Mouse (Mus musculus) embryonic facial prominence, embryonic 10.5 days (tissue): ENCODE results near the gene Mrpl36. TPM values are rescaled to one million over a fixed set of nuclear protein-coding genes. Genes with fewer than 3 reads are reported as not detected.

Experiments
- DNase-seq: peaks from one replicate; pipeline ENCODE4 v3.0.0-alpha.2; 2017; ENCODE audit warnings: low spot score
- H3K27ac ChIP-seq: fragments of 300-500 bp; sonication (generic); replicated peaks from 2 replicates; pipeline ENCODE4 v1.5.1; 2016; ENCODE audit warnings: mild to moderate bottlenecking
- H3K27me3 ChIP-seq: fragments of 300-500 bp; sonication (generic); replicated peaks from 2 replicates; pipeline ENCODE4 v1.6.1; 2016; ENCODE audit warnings: low read depth, mild to moderate bottlenecking; ENCODE audit not compliant: poor library complexity, severe bottlenecking
- H3K36me3 ChIP-seq: fragments of 300-500 bp; sonication (generic); replicated peaks from 2 replicates; pipeline ENCODE4 v1.6.1; 2016; ENCODE audit warnings: mild to moderate bottlenecking, moderate library complexity
- H3K4me1 ChIP-seq: fragments of 300-500 bp; sonication (generic); 2 replicates; pipeline ENCODE4 v1.6.1; 2016
- H3K4me3 ChIP-seq: fragments of 300-500 bp; sonication (generic); 2 replicates; pipeline ENCODE4 v1.5.1; 2016; ENCODE audit warnings: mild to moderate bottlenecking, moderate library complexity
- H3K9me3 ChIP-seq: fragments of 300-500 bp; sonication (generic); 2 replicates; pipeline ENCODE4 v1.6.1; 2016; ENCODE audit warnings: mild to moderate bottlenecking
- WGBS: fragments of 180-500 bp; shearing (Covaris S2); methylation state at CpG from one replicate; pipeline ENCODE4 v1.1.7; 2016; 5-methylcytosine and 5-hydroxymethylcytosine counted together
- polyA plus RNA-seq: library from polyadenylated mRNA; unstranded; fragments of >200 nt; fragmentation: Nextera tagmentation; extraction: Ambion mirVana; gene quantifications from 2 replicates; pipeline ENCODE4 v1.2.1, GENCODE M21; 2016

The Mrpl36 gene
- polyA plus RNA-seq, 1 experiment from 2014 or later: 135 TPM

DNA sequence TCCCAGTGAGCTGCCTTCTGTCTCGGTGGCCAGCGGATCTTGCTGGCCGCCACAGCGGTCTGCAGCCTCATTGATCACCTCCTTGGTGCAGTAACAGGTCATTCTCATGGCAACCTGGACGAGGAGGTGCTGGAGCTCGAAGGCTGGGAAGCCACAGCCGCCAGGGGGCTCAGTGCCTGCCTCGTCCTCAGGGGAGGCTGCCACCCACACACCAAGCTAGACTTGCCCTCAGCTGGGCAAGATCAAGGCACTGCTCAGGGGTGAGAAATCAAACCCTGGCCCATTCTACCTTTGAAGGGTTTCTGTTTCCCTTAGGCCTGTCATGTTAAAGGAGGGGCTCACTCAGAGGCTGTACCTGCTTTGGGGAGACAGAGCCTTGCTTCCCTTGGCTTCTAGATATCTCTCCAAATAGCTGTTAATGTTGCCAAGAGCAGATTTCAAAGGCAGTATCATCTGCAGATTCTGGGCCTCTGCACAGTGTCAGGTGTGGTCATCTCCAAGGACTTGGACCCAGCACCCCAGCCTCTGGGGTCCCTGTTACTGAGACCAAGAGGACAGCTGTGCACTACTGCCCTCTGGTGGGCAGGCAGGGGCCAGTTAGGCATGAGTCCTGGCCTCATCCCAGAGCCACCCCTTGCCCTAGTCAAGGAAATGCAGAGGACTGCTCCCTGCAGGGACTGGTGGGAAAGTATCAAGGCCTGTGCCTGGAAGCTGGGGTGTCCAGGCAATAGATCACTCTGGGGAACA is 18.0 kb upstream of the Mrpl36 start:
- 29% methylated on average over 8 of the region's 8 CpGs for WGBS
- H3K36me3 ChIP-seq: 0 out of 2 replicates have a peak, but pooled peaks cover 3% of the 10 kb centered on the region
- H3K27ac ChIP-seq: no peak overlapping the region; the same call in 1 of the 2 replicates

DNA sequence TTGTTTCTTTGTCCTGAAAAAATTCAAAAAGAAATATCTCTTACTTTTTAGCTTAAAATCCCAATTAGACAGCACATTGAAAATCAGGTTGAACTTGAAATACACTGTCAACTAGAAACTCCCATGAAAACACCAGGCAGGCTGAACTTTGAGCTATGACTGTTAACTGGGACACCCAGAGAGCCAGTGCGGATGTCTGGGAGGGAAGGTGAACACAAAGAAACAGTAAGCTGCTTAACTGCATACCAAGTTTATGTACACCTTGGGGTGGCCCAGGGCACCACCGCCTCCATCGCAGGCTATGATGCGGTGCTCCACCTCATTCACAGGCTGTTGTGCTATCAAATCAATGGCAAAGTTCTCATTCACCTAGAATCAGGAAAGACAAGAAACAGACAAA is 8.3 kb upstream of the Mrpl36 start:
- DNase-seq: no peak
- no peaks in the 10 kb centered on the region for H3K27me3 ChIP-seq
- H3K9me3 ChIP-seq: peaks cover 10% of the 10 kb centered on the region; the same call in 1 of the 2 replicates
- no peaks in the 10 kb centered on the region for H3K4me1 ChIP-seq
- H3K4me3 ChIP-seq: no peak overlapping the region
- H3K27ac ChIP-seq: no peak overlapping the region
- H3K36me3 ChIP-seq: peaks cover 94% of the 10 kb centered on the region
- 97% methylated on average over 4 of the region's 4 CpGs for WGBS

More for the DNA sequence above, 18.0 kb upstream of the Mrpl36 start:
- peak; percentile 79 for DNase-seq
- H3K4me3 ChIP-seq: no peak overlapping the region
- peaks cover 7% of the 10 kb centered on the region; the same call in 1 of the 2 replicates for H3K4me1 ChIP-seq
- peaks cover 22% of the 10 kb centered on the region for H3K27me3 ChIP-seq
- H3K9me3 ChIP-seq: no peaks in the 10 kb centered on the region

DNA sequence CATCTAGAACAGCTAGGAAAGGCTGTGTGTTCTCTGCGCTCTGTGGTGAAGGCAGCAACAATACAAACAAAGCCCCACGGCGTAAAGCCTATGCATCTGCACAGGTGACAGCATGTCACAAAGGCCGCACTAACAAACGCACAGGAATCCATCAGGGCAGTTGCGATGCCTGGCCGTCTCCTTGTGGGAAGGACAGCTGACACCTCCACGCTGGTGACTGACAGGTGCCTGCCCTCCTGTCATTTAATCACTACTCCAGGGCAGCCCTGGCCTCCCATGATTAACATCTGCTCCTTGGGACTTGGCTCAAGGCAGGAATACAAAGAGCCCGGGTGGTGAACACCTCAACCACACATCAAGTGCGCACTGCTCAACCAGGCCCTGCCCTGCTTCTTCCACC is 5.7 kb upstream of the Mrpl36 start:
- no peak overlapping the region for H3K4me3 ChIP-seq
- peaks cover 4% of the 10 kb centered on the region for H3K4me1 ChIP-seq
- no peaks in the 10 kb centered on the region for H3K27me3 ChIP-seq
- no peak overlapping the region for H3K27ac ChIP-seq
- no peak for DNase-seq
- 85% methylated on average over 10 of the region's 10 CpGs for WGBS
- H3K36me3 ChIP-seq: peaks cover 90% of the 10 kb centered on the region
- peaks cover 3% of the 10 kb centered on the region; the same call in 1 of the 2 replicates for H3K9me3 ChIP-seq

- Histone ChIP-seq H3K4me3 (no peak overlapping the region), H3K27ac (no peak overlapping the region), H3K4me1 (peaks cover 7% of the 10 kb centered on the region), H3K36me3 (peaks cover 82% of the 10 kb centered on the region), H3K9me3 (no peaks in the 10 kb centered on the region), H3K27me3 (no peaks in the 10 kb centered on the region)
- 96% methylated on average over 4 of the region's 4 CpGs for WGBS
- DNase-seq: no peak
These were observed 4.9 kb upstream of the Mrpl36 start for GRCm38 (mm10) chr13:73323406-73323805.

DNA sequence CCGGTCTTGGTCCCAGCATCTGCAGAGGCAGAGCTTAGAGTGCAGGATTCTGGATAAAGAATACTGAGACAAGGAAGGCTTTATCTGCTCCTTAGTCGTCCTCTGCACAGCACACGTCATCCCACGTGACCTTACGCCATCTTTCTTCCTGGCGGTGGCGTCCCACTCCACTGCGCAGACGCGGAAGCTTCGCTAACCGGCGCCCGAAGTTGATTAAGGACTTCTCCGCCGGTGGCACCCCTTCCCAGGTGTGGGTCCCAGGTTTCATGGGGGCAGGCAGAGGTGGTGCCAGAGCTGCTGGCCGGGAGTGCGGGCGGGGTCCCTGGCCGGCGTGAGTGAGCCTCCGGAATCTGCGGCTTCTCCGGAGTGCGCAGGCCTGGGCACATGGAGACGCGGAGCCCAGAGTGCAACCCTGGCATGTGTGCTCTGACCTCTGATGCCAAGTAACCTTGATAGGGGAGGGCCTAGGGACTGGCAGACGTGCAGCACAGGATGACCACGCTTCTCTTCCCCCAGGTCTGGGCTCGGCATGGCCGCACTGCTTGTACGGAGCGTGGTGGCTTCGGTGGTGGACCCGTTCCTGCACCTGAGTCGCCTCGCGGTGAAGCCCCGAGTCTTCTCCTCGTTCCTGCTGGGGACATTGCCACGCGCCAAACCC is 2.7 kb downstream of the Mrpl36 start:
- Histone ChIP-seq H3K9me3 (no peaks in the 10 kb centered on the region), H3K36me3 (peaks cover 7% of the 10 kb centered on the region), H3K4me3 (peak overlapping the region; percentile 93), H3K27me3 (no peaks in the 10 kb centered on the region), H3K4me1 (peaks cover 32% of the 10 kb centered on the region), H3K27ac (peak overlapping the region; percentile 91)
- under 1% methylated on average over 42 of the region's 42 CpGs for WGBS
- peak; percentile 86 for DNase-seq

DNA sequence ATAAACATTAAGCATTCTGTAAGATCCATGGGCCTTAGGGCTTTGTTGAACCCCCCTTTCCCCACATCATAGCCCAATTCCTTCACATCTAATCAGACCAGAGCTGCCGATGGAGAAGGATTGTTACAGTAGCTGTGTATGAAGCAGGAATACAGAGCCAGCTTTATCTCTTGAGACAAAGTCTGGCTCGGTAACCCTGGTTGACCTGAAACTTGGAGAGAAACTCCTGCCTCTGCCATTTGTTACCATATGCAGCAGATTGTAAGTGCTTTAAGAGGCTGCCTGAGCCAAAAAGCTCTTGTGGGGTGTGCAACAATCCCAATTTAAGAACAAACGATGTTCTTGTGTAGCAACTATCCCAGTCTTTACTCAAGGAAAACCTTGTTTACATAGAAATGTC is 3.4 kb downstream of the Mrpl36 start:
- H3K4me1 ChIP-seq: peaks cover 32% of the 10 kb centered on the region
- peak overlapping the region; percentile 91; the same call in 1 of the 2 replicates for H3K27ac ChIP-seq
- no peak for DNase-seq
- 74% methylated on average over 3 of the region's 3 CpGs for WGBS
- H3K9me3 ChIP-seq: no peaks in the 10 kb centered on the region
- no peaks in the 10 kb centered on the region for H3K27me3 ChIP-seq
- H3K4me3 ChIP-seq: peak overlapping the region; percentile 93
- H3K36me3 ChIP-seq: no peaks in the 10 kb centered on the region; the same call in 1 of the 2 replicates

- no peak for DNase-seq
- 74% methylated on average over 7 of the region's 7 CpGs for WGBS
- no peak overlapping the region for H3K27ac ChIP-seq
These were observed 8.4 kb downstream of the Mrpl36 start for GRCm38 (mm10) chr13:73336753-73337152.

GRCm38 (mm10) chr13:73345102-73345890 is 17.0 kb downstream of the Mrpl36 start:
- Histone ChIP-seq H3K9me3 (no peaks in the 10 kb centered on the region), H3K36me3 (no peaks in the 10 kb centered on the region), H3K4me3 (no peak overlapping the region), H3K27me3 (no peaks in the 10 kb centered on the region), H3K4me1 (peaks cover 28% of the 10 kb centered on the region), H3K27ac (peak overlapping the region; percentile 63)
- 81% methylated on average over 9 of the region's 9 CpGs for WGBS
- DNase-seq: no peak

More at GRCm38 (mm10) chr13:73336753-73337152, 8.4 kb downstream of the Mrpl36 start:
- Histone ChIP-seq H3K4me3 (no peak overlapping the region), H3K9me3 (no peaks in the 10 kb centered on the region), H3K4me1 (peaks cover 17% of the 10 kb centered on the region), H3K36me3 (no peaks in the 10 kb centered on the region; the same call in 1 of the 2 replicates), H3K27me3 (no peaks in the 10 kb centered on the region)

GRCm38 (mm10) chr13:73346131-73346530 is 17.8 kb downstream of the Mrpl36 start:
- peaks cover 23% of the 10 kb centered on the region for H3K4me1 ChIP-seq
- no peaks in the 10 kb centered on the region for H3K27me3 ChIP-seq
- no peaks in the 10 kb centered on the region for H3K36me3 ChIP-seq
- H3K9me3 ChIP-seq: no peaks in the 10 kb centered on the region
- peak overlapping the region; percentile 80 for H3K27ac ChIP-seq
- no peak overlapping the region for H3K4me3 ChIP-seq
- DNase-seq: peak; percentile 63
- 18% methylated on average over 2 of the region's 2 CpGs for WGBS

GRCm38 (mm10) chr13:73346743-73347142 is 18.4 kb downstream of the Mrpl36 start:
- DNase-seq: peak; percentile 23
- peaks cover 16% of the 10 kb centered on the region for H3K4me1 ChIP-seq
- H3K27ac ChIP-seq: peak overlapping the region; percentile 80
- H3K9me3 ChIP-seq: no peaks in the 10 kb centered on the region
- whole genome bisulfite sequencing: 66% methylated on average over 4 of the region's 4 CpGs
- no peaks in the 10 kb centered on the region for H3K27me3 ChIP-seq
- H3K4me3 ChIP-seq: no peak overlapping the region
- no peaks in the 10 kb centered on the region for H3K36me3 ChIP-seq

GRCm38 (mm10) chr13:73347171-73347570 is 18.9 kb downstream of the Mrpl36 start:
- no peaks in the 10 kb centered on the region for H3K9me3 ChIP-seq
- H3K4me3 ChIP-seq: no peak overlapping the region
- DNase-seq: no peak
- H3K36me3 ChIP-seq: no peaks in the 10 kb centered on the region
- H3K27ac ChIP-seq: peak overlapping the region; percentile 80
- no peaks in the 10 kb centered on the region for H3K27me3 ChIP-seq
- WGBS: 65% methylated on average over 3 of the region's 3 CpGs
- peaks cover 15% of the 10 kb centered on the region for H3K4me1 ChIP-seq

- Histone ChIP-seq H3K9me3 (no peaks in the 10 kb centered on the region), H3K36me3 (no peaks in the 10 kb centered on the region), H3K27me3 (no peaks in the 10 kb centered on the region), H3K4me3 (no peak overlapping the region), H3K4me1 (peaks cover 15% of the 10 kb centered on the region), H3K27ac (no peak overlapping the region)
- WGBS: 89% methylated on average over 7 of the region's 7 CpGs
- no peak for DNase-seq
These were observed 19.8 kb downstream of the Mrpl36 start for GRCm38 (mm10) chr13:73347922-73348650.
